Comparison of ENCODE assay signal across 11 mouse cellular contexts in the genomic region with DNA sequence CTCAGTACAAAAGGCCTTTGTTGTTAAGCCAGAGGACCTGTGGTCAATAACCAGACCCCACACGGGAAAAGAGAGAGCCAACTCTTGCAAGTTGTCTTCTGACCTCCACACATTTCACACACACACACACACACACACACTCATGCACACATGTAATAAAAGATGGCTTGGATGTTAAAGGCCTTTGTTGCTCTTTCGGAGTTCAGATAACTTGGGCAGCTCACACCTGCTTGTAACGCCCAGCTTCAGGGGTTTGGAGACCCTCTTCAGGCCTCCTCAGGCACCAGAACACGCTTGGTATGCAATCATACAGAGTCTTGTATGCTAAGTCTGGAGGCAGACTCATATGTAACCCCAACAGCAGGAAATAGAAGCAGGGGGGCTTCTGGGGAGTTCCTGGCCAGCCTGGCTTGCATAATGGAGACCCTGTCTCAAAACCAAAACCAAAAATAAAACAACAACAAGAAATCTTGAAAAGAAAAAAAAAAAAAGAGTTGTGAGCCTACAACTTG. TPM values are rescaled to one million over a fixed set of nuclear protein-coding genes. Genes with fewer than 3 reads are reported as not detected.
DNase-seq lines count a peak whose midpoint lies in the region; ATAC-seq and TF ChIP-seq lines count a peak whose summit lies in the region.
"Had no signal": no experiment of that assay in that cellular context is flagged by ENCODE, and none has a peak within 500 bp of the region (broad histone marks: within the 10 kb centered on the region; RNA-seq: fewer than 3 reads in every experiment).

No protein-coding gene starts in this region.

- peaks cover 33% of the 10 kb centered on the region for H3K4me1 ChIP-seq in kidney, adult 2 months (ENCODE audit: control insufficient read depth, insufficient read depth, low read length)
- H3K4me1 ChIP-seq in spleen, adult 2 months (ENCODE audit: control insufficient read depth, insufficient read depth, insufficient read length), result peaks cover 17% of the 10 kb centered on the region; the same call in 1 of the 2 replicates
- H3K4me1 ChIP-seq in heart, embryonic 16.5 days (ENCODE audit: control insufficient read depth, insufficient read depth, low read length), result peaks cover 43% of the 10 kb centered on the region

- peak; percentile 8 for DNase-seq in kidney, adult 2 months
- DNase-seq in kidney, adult 18-20 months, result no peak
- DNase-seq in spleen, adult 2 months (ENCODE audit: low read depth in 1 of 2, low spot score in 2 of 2), result no peak
- no peak for DNase-seq in spleen, postnatal 10 days (ENCODE audit: low spot score in 2 of 2)
- DNase-seq in cerebellum, postnatal 36 days, result no peak
- no peak for DNase-seq in right cerebral cortex, adult 18-20 months
- DNase-seq: midbrain, embryonic 14.5 days had no signal

- no peaks in the 10 kb centered on the region for H3K36me3 ChIP-seq in kidney, adult 2 months (ENCODE audit: control insufficient read depth, insufficient read depth, low read length)
- no peaks in the 10 kb centered on the region for H3K36me3 ChIP-seq in spleen, adult 2 months (ENCODE audit: control insufficient read depth, insufficient read depth, low read length)
- peaks cover 2% of the 10 kb centered on the region; the same call in 1 of the 2 replicates for H3K36me3 ChIP-seq in heart, embryonic 16.5 days (ENCODE audit: control insufficient read depth, insufficient read depth)
- H3K36me3 ChIP-seq: hindbrain, embryonic 12.5 days had no signal

- no peak for TF ChIP-seq POLR2A in kidney, adult 2 months (IDR thresholded peaks at IDR 0.05; ENCODE audit: low read depth, low read length)
- TF ChIP-seq POLR2A in spleen, adult 2 months (IDR thresholded peaks at IDR 0.05; ENCODE audit: low read depth, low read length), result no peak

- no peak for TF ChIP-seq CTCF in kidney, adult 2 months (conservative IDR thresholded peaks at IDR 0.05; ENCODE audit: insufficient read depth, insufficient read length, low read depth, low read length)
- TF ChIP-seq CTCF in spleen, adult 2 months (IDR thresholded peaks at IDR 0.05; ENCODE audit: extremely low read depth, insufficient read depth, insufficient read length, insufficient replicate concordance), result no peak

- ATAC-seq in heart, embryonic 16.5 days (replicated peaks; ENCODE audit: extremely low read depth, insufficient read depth, low FRiP score), result no peak

- peak overlapping the region; percentile 49; the same call in 1 of the 2 replicates for H3K9ac ChIP-seq in heart, embryonic 16.5 days (ENCODE audit: low read length)
- H3K9ac ChIP-seq: hindbrain, embryonic 12.5 days; limb, embryonic 13.5 days had no signal

- H3K9me3 ChIP-seq in heart, embryonic 16.5 days (replicated peaks; ENCODE audit: control insufficient read depth, low read length), result no peaks in the 10 kb centered on the region
- H3K9me3 ChIP-seq: hindbrain, embryonic 12.5 days; limb, embryonic 13.5 days had no signal

- WGBS in kidney, adult 2 months, result 75% methylated on average over 4 of the region's 4 CpGs
- 69% methylated on average over 4 of the region's 4 CpGs for WGBS in spleen, adult 2 months
- whole genome bisulfite sequencing in heart, embryonic 16.5 days, result 77% methylated on average over 4 of the region's 4 CpGs

- H3K27ac ChIP-seq in kidney, adult 2 months (ENCODE audit: insufficient read depth, low read depth, low read length), result peak overlapping the region; percentile 65
- peak overlapping the region; percentile 19 for H3K27ac ChIP-seq in spleen, adult 2 months (ENCODE audit: insufficient read depth, low read length)
- H3K27ac ChIP-seq in heart, embryonic 16.5 days (ENCODE audit: low read length), result no peak overlapping the region; the same call in 1 of the 2 replicates
- H3K27ac ChIP-seq: hindbrain, embryonic 12.5 days; limb, embryonic 13.5 days had no signal

- H3K4me2 ChIP-seq in heart, embryonic 16.5 days (ENCODE audit: low read depth, low read length), result no peak overlapping the region; the same call in 1 of the 2 replicates

- no peaks in the 10 kb centered on the region for H3K27me3 ChIP-seq in kidney, adult 2 months (replicated peaks; ENCODE audit: control insufficient read depth, insufficient read depth, low read length)
- H3K27me3 ChIP-seq in spleen, adult 2 months (ENCODE audit: control insufficient read depth, insufficient read depth, low read length), result no peaks in the 10 kb centered on the region
- no peaks in the 10 kb centered on the region for H3K27me3 ChIP-seq in heart, embryonic 16.5 days (ENCODE audit: control insufficient read depth, insufficient read depth, low read length)
- H3K27me3 ChIP-seq: limb, embryonic 13.5 days had no signal

- no peak overlapping the region for H3K4me3 ChIP-seq in kidney, adult 2 months (ENCODE audit: insufficient read depth, low read depth, low read length)
- 0 out of 2 replicates have a peak overlapping the region, but pooled peaks have one; percentile 5 for H3K4me3 ChIP-seq in spleen, adult 2 months (ENCODE audit: extremely low read depth, insufficient read depth, insufficient read length)
- no peak overlapping the region for H3K4me3 ChIP-seq in heart, embryonic 16.5 days (ENCODE audit: low read length)
- H3K4me3 ChIP-seq: limb, embryonic 13.5 days had no signal

RNA-seq across cellular contexts. Expression of a gene that starts 2.5 kb away (rescaled TPM):
- 0.20 TPM in 1 of 2 replicates, not detected in the other for polyA plus RNA-seq in kidney, adult 2 months (2012; rRNA removed)
- 0.18 TPM in 1 of 2 replicates, not detected in the other for polyA plus RNA-seq in spleen, adult 2 months (2012; rRNA removed)
- polyA plus RNA-seq in heart, embryonic 16.5 days (2015; fragmentation: Nextera tagmentation; extraction: Ambion mirVana), result 1.3 and 1.4 TPM in 2 replicates
- polyA plus RNA-seq: brain, embryonic 14.5 days had no signal

RNA-seq across cellular contexts. Expression of a gene that starts 14.7 kb away (rescaled TPM):
- polyA plus RNA-seq in kidney, adult 2 months (2012; rRNA removed), result 14.5 and 15.3 TPM in 2 replicates
- 9.2 and 10.7 TPM in 2 replicates for polyA plus RNA-seq in spleen, adult 2 months (2012; rRNA removed)
- 33.4 and 36.4 TPM in 2 replicates for polyA plus RNA-seq in heart, embryonic 16.5 days (2015; fragmentation: Nextera tagmentation; extraction: Ambion mirVana)

RNA-seq across cellular contexts. Expression of a gene that starts 17.1 kb away (rescaled TPM):
- 0.23 and 0.38 TPM in 2 replicates for polyA plus RNA-seq in kidney, adult 2 months (2012; rRNA removed)
- polyA plus RNA-seq in spleen, adult 2 months (2012; rRNA removed), result 0.14 and 0.15 TPM in 2 replicates
- 6.9 and 7.2 TPM in 2 replicates for polyA plus RNA-seq in heart, embryonic 16.5 days (2015; fragmentation: Nextera tagmentation; extraction: Ambion mirVana)

RNA-seq across cellular contexts. Expression of a gene that starts 21.5 kb away (rescaled TPM):
- polyA plus RNA-seq in kidney, adult 2 months (2012; rRNA removed), result 514 and 518 TPM in 2 replicates
- polyA plus RNA-seq in spleen, adult 2 months (2012; rRNA removed), result 423 and 439 TPM in 2 replicates
- 209 and 226 TPM in 2 replicates for polyA plus RNA-seq in heart, embryonic 16.5 days (2015; fragmentation: Nextera tagmentation; extraction: Ambion mirVana)

RNA-seq across cellular contexts. Expression of a gene that starts 21.7 kb away (rescaled TPM):
- 7.7 and 9.6 TPM in 2 replicates for polyA plus RNA-seq in kidney, adult 2 months (2012; rRNA removed)
- 5.8 and 5.9 TPM in 2 replicates for polyA plus RNA-seq in spleen, adult 2 months (2012; rRNA removed)
- polyA plus RNA-seq in heart, embryonic 16.5 days (2015; fragmentation: Nextera tagmentation; extraction: Ambion mirVana), result 4.3 and 4.5 TPM in 2 replicates
